Mouse (Mus musculus) hindbrain, embryonic 16.5 days (tissue): ENCODE measurements around the gene Dstn. TPM values are rescaled to one million over a fixed set of nuclear protein-coding genes. Genes with fewer than 3 reads are reported as not detected.

Experiments
- ATAC-seq: fragments of 200-750 bp; cut with Nextera tagmentation; 2 replicates; pipeline ENCODE4 v1.8.0; 2017; ENCODE audit warnings: moderate TSS enrichment, moderate library complexity
- H3K27ac ChIP-seq: fragments of 300-500 bp; sonication (generic); 2 replicates; pipeline ENCODE4 v1.5.1; 2014; ENCODE audit warnings: low read depth, mild to moderate bottlenecking, control low read depth, low read length, moderate library complexity
- H3K27me3 ChIP-seq: fragments of 300-500 bp; sonication (generic); replicated peaks from 2 replicates; pipeline ENCODE4 v1.6.1; 2014; ENCODE audit warnings: low read length; ENCODE audit not compliant: control insufficient read depth, insufficient read depth
- H3K36me3 ChIP-seq: fragments of 300-500 bp; sonication (generic); 2 replicates; pipeline ENCODE4 v1.6.1; 2014; ENCODE audit warnings: mild to moderate bottlenecking, low read length, moderate library complexity, mixed read lengths; ENCODE audit not compliant: control insufficient read depth, insufficient read depth
- H3K4me1 ChIP-seq: fragments of 300-500 bp; sonication (generic); 2 replicates; pipeline ENCODE4 v1.6.1; 2014; ENCODE audit warnings: low read depth, low read length; ENCODE audit not compliant: control insufficient read depth, insufficient read depth
- H3K4me2 ChIP-seq: fragments of 300-500 bp; sonication (generic); 2 replicates; pipeline ENCODE4 v1.6.1; 2014; ENCODE audit warnings: mild to moderate bottlenecking, low read length, control low read depth, moderate library complexity
- H3K4me3 ChIP-seq: fragments of 300-500 bp; sonication (generic); 2 replicates; pipeline ENCODE4 v1.5.1; 2014; ENCODE audit warnings: mild to moderate bottlenecking, low read length, control low read depth, moderate library complexity
- H3K9ac ChIP-seq: fragments of 300-500 bp; sonication (generic); 2 replicates; pipeline ENCODE4 v1.6.1; 2014; ENCODE audit warnings: low read depth, mild to moderate bottlenecking, control low read depth, low read length, moderate library complexity
- H3K9me3 ChIP-seq: fragments of 300-500 bp; sonication (generic); 2 replicates; pipeline ENCODE4 v1.6.1; 2014; ENCODE audit warnings: mild to moderate bottlenecking, low read length, moderate library complexity; ENCODE audit not compliant: control insufficient read depth
- WGBS: fragments of 180-500 bp; shearing (Covaris S2); extraction: QIAGEN DNeasy Blood & Tissue Kit; methylation state at CpG from one replicate; pipeline ENCODE4 v1.1.7; 2014; 5-methylcytosine and 5-hydroxymethylcytosine counted together
- polyA plus RNA-seq: library from polyadenylated mRNA; unstranded; fragments of >200 nt; fragmentation: Nextera tagmentation; extraction: Ambion mirVana; gene quantifications from 2 replicates; pipeline ENCODE4 v1.2.1, GENCODE M21; 2015

Dstn gene
- polyA plus RNA-seq, 1 experiment from 2014 or later: 431 TPM

GRCm38 (mm10) chr2:143932340-143932873 lies 17.3 kb downstream of the Dstn start:
- WGBS: 79% methylated on average over 12 of the region's 12 CpGs
- no peaks in the 10 kb centered on the region for H3K27me3 ChIP-seq
- no peaks in the 10 kb centered on the region for H3K36me3 ChIP-seq
- H3K4me3 ChIP-seq: no peak overlapping the region
- no peak overlapping the region for H3K9ac ChIP-seq
- ATAC-seq: no peak
- no peaks in the 10 kb centered on the region for H3K9me3 ChIP-seq
- peaks cover 4% of the 10 kb centered on the region for H3K4me1 ChIP-seq
- no peak overlapping the region for H3K4me2 ChIP-seq
- no peak overlapping the region for H3K27ac ChIP-seq

- Histone ChIP-seq H3K36me3 (0 out of 2 replicates have a peak, but pooled peaks cover 2% of the 10 kb centered on the region), H3K4me3 (no peak overlapping the region), H3K27me3 (no peaks in the 10 kb centered on the region), H3K4me2 (no peak overlapping the region), H3K9ac (no peak overlapping the region), H3K9me3 (no peaks in the 10 kb centered on the region), H3K4me1 (peaks cover 4% of the 10 kb centered on the region), H3K27ac (no peak overlapping the region)
- no peak for ATAC-seq
- WGBS: 70% methylated on average over 5 of the region's 5 CpGs
Observed at GRCm38 (mm10) chr2:143933516-143933915, 18.4 kb downstream of the Dstn start.

- Histone ChIP-seq H3K4me1 (peaks cover 4% of the 10 kb centered on the region), H3K36me3 (0 out of 2 replicates have a peak, but pooled peaks cover 3% of the 10 kb centered on the region), H3K4me3 (no peak overlapping the region), H3K27ac (no peak overlapping the region), H3K27me3 (no peaks in the 10 kb centered on the region), H3K9ac (no peak overlapping the region), H3K9me3 (no peaks in the 10 kb centered on the region), H3K4me2 (no peak overlapping the region)
- 93% methylated on average over 8 of the region's 8 CpGs for WGBS
- no peak for ATAC-seq
Observed at GRCm38 (mm10) chr2:143934439-143934838, 19.3 kb downstream of the Dstn start.

- Histone ChIP-seq H3K4me2 (no peak overlapping the region), H3K36me3 (peaks cover 11% of the 10 kb centered on the region), H3K9me3 (no peaks in the 10 kb centered on the region), H3K9ac (no peak overlapping the region), H3K27ac (no peak overlapping the region), H3K4me1 (no peaks in the 10 kb centered on the region; the same call in 1 of the 2 replicates), H3K4me3 (no peak overlapping the region), H3K27me3 (no peaks in the 10 kb centered on the region)
- peak; percentile 62 for ATAC-seq
- WGBS: 59% methylated on average over 2 of the region's 2 CpGs
Observed at GRCm38 (mm10) chr2:143937861-143938260, 22.7 kb downstream of the Dstn start.

- Histone ChIP-seq H3K27me3 (no peaks in the 10 kb centered on the region), H3K36me3 (peaks cover 29% of the 10 kb centered on the region)
- no peak for ATAC-seq
Observed at GRCm38 (mm10) chr2:143940406-143940805, 25.3 kb downstream of the Dstn start.

GRCm38 (mm10) chr2:143944796-143945195 lies 29.7 kb downstream of the Dstn start:
- Histone ChIP-seq H3K27me3 (no peaks in the 10 kb centered on the region), H3K4me1 (no peaks in the 10 kb centered on the region), H3K27ac (no peak overlapping the region), H3K9ac (no peak overlapping the region), H3K4me3 (no peak overlapping the region), H3K36me3 (peaks cover 53% of the 10 kb centered on the region), H3K4me2 (no peak overlapping the region), H3K9me3 (no peaks in the 10 kb centered on the region)
- no peak for ATAC-seq
- 95% methylated on average over 3 of the region's 3 CpGs for WGBS

More at GRCm38 (mm10) chr2:143940406-143940805, 25.3 kb downstream of the Dstn start:
- no peak overlapping the region for H3K9ac ChIP-seq
- no peaks in the 10 kb centered on the region; the same call in 1 of the 2 replicates for H3K4me1 ChIP-seq
- H3K4me2 ChIP-seq: no peak overlapping the region
- no peak overlapping the region for H3K4me3 ChIP-seq
- WGBS: 84% methylated on average over 5 of the region's 5 CpGs
- H3K27ac ChIP-seq: no peak overlapping the region
- H3K9me3 ChIP-seq: no peaks in the 10 kb centered on the region

- no peak overlapping the region for H3K9ac ChIP-seq
- no peak for ATAC-seq
- no peak overlapping the region for H3K4me3 ChIP-seq
- no peaks in the 10 kb centered on the region for H3K9me3 ChIP-seq
- H3K4me1 ChIP-seq: no peaks in the 10 kb centered on the region
- H3K27ac ChIP-seq: no peak overlapping the region
- no peaks in the 10 kb centered on the region for H3K27me3 ChIP-seq
- WGBS: 96% methylated on average over 7 of the region's 7 CpGs
- no peak overlapping the region for H3K4me2 ChIP-seq
- H3K36me3 ChIP-seq: peaks cover 50% of the 10 kb centered on the region
Observed at GRCm38 (mm10) chr2:143945466-143946075, 30.5 kb downstream of the Dstn start.

GRCm38 (mm10) chr2:143946399-143946798 lies 31.3 kb downstream of the Dstn start:
- peaks cover 45% of the 10 kb centered on the region for H3K36me3 ChIP-seq
- ATAC-seq: no peak
- H3K27ac ChIP-seq: no peak overlapping the region
- H3K4me1 ChIP-seq: no peaks in the 10 kb centered on the region
- H3K9ac ChIP-seq: no peak overlapping the region
- H3K4me2 ChIP-seq: no peak overlapping the region
- H3K27me3 ChIP-seq: no peaks in the 10 kb centered on the region
- no peak overlapping the region for H3K4me3 ChIP-seq
- no peaks in the 10 kb centered on the region for H3K9me3 ChIP-seq
- WGBS: 94% methylated on average over 2 of the region's 2 CpGs

GRCm38 (mm10) chr2:143947981-143948380 lies 32.9 kb downstream of the Dstn start:
- no peak for ATAC-seq
- H3K4me1 ChIP-seq: no peaks in the 10 kb centered on the region
- H3K27me3 ChIP-seq: no peaks in the 10 kb centered on the region
- H3K27ac ChIP-seq: no peak overlapping the region
- H3K9me3 ChIP-seq: no peaks in the 10 kb centered on the region
- no peak overlapping the region for H3K4me2 ChIP-seq
- H3K4me3 ChIP-seq: no peak overlapping the region
- peaks cover 50% of the 10 kb centered on the region for H3K36me3 ChIP-seq
- WGBS: 85% methylated on average over 3 of the region's 3 CpGs
- no peak overlapping the region for H3K9ac ChIP-seq
